Mouse (Mus musculus): ENCODE data around the gene Cyb561a3. TPM values are rescaled to one million over a fixed set of nuclear protein-coding genes. Genes with fewer than 3 reads are reported as not detected.

Cyb561a3 gene
- total RNA-seq, 2 experiments from 2014 or later: 31.3 to 35.1 TPM

Other genes with a start within 250 kb of the Cyb561a3 start
- not detected in 2 replicates for gene Syt7, start 188.1 kb upstream of the Cyb561a3 start, total RNA-seq (2014; fragmentation: Nextera tagmentation)
- not detected in 2 replicates for gene Syt7, start 188.1 kb upstream of the Cyb561a3 start, total RNA-seq (2017)
- gene Lrrc10b, start 119.7 kb upstream of the Cyb561a3 start, total RNA-seq (2014; fragmentation: Nextera tagmentation): not detected in 2 replicates
- 0.34 TPM in 1 of 2 replicates, not detected in the other for gene Lrrc10b, start 119.7 kb upstream of the Cyb561a3 start, total RNA-seq (2017)
- gene Ppp1r32, start 94.2 kb upstream of the Cyb561a3 start, total RNA-seq (2014; fragmentation: Nextera tagmentation): 1.2 TPM in 1 of 2 replicates, not detected in the other
- not detected in 2 replicates for gene Ppp1r32, start 94.2 kb upstream of the Cyb561a3 start, total RNA-seq (2017)
- 73.3 and 88.9 TPM in 2 replicates for gene Cpsf7, start 51.9 kb upstream of the Cyb561a3 start, total RNA-seq (2014; fragmentation: Nextera tagmentation)
- 34.5 and 36.4 TPM in 2 replicates for gene Cpsf7, start 51.9 kb upstream of the Cyb561a3 start, total RNA-seq (2017)
- gene Sdhaf2, start 51.0 kb upstream of the Cyb561a3 start, total RNA-seq (2014; fragmentation: Nextera tagmentation): 42.9 and 44.4 TPM in 2 replicates
- gene Sdhaf2, start 51.0 kb upstream of the Cyb561a3 start, total RNA-seq (2017): 48.7 and 58.9 TPM in 2 replicates
- 30.4 and 39.5 TPM in 2 replicates for gene Tmem216, start 20.9 kb upstream of the Cyb561a3 start, total RNA-seq (2014; fragmentation: Nextera tagmentation)
- gene Tmem216, start 20.9 kb upstream of the Cyb561a3 start, total RNA-seq (2017): 19.9 and 27.1 TPM in 2 replicates
- 24.4 and 28.6 TPM in 2 replicates for gene Tmem138, start 190 bp downstream of the Cyb561a3 start, total RNA-seq (2014; fragmentation: Nextera tagmentation)
- gene Tmem138, start 190 bp downstream of the Cyb561a3 start, total RNA-seq (2017): 5.8 and 8.1 TPM in 2 replicates
- gene Ddb1, start 28.2 kb downstream of the Cyb561a3 start, total RNA-seq (2014; fragmentation: Nextera tagmentation): 174 and 186 TPM in 2 replicates
- 345 and 427 TPM in 2 replicates for gene Ddb1, start 28.2 kb downstream of the Cyb561a3 start, total RNA-seq (2017)
- gene Tkfc, start 28.5 kb downstream of the Cyb561a3 start, total RNA-seq (2014; fragmentation: Nextera tagmentation): 12.8 and 13.0 TPM in 2 replicates
- gene Tkfc, start 28.5 kb downstream of the Cyb561a3 start, total RNA-seq (2017): 5.0 and 7.1 TPM in 2 replicates
- gene Vwce, start 57.0 kb downstream of the Cyb561a3 start, total RNA-seq (2014; fragmentation: Nextera tagmentation): not detected in 2 replicates
- 1.1 TPM in 1 of 2 replicates, not detected in the other for gene Vwce, start 57.0 kb downstream of the Cyb561a3 start, total RNA-seq (2017)
- gene Pga5, start 100.9 kb downstream of the Cyb561a3 start, total RNA-seq (2014; fragmentation: Nextera tagmentation): not detected in 2 replicates
- not detected in 2 replicates for gene Pga5, start 100.9 kb downstream of the Cyb561a3 start, total RNA-seq (2017)
- gene Vps37c, start 111.6 kb downstream of the Cyb561a3 start, total RNA-seq (2014; fragmentation: Nextera tagmentation): 21.1 and 23.8 TPM in 2 replicates
- 15.3 and 20.0 TPM in 2 replicates for gene Vps37c, start 111.6 kb downstream of the Cyb561a3 start, total RNA-seq (2017)
- not detected in 2 replicates for gene Cd5, start 161.8 kb downstream of the Cyb561a3 start, total RNA-seq (2014; fragmentation: Nextera tagmentation)
- gene Cd5, start 161.8 kb downstream of the Cyb561a3 start, total RNA-seq (2017): not detected in 2 replicates